Mouse (Mus musculus) myocyte (in vitro differentiated cells): ENCODE data around the gene Bco1.

ENCODE experiments used
- MAX ChIP-seq: IDR thresholded peaks from one replicate; pipeline ENCODE4 v1.6.1; 2011; ENCODE audit warnings: low read depth, mild to moderate bottlenecking, control low read depth
- MYOG ChIP-seq, 3 experiments: IDR thresholded peaks; one replicate each; pipeline ENCODE4 v1.6.1; 2011; ENCODE audit warnings: control low read depth in 2 of 3, low read depth in 2 of 3, mild to moderate bottlenecking in 2 of 3; ENCODE audit not compliant: insufficient read length in 2 of 3, control insufficient read depth in 1 of 3, insufficient read depth in 1 of 3
- POLR2A ChIP-seq: IDR thresholded peaks from one replicate; pipeline ENCODE4 v1.6.1; 2011; ENCODE audit warnings: low read depth, mild to moderate bottlenecking, control low read depth, moderate library complexity; ENCODE audit not compliant: insufficient read length
- POLR2AphosphoS2 ChIP-seq: IDR thresholded peaks from one replicate; pipeline ENCODE4 v1.6.1; 2011; ENCODE audit warnings: low read depth, control low read depth; ENCODE audit not compliant: insufficient read length
- TCF3 ChIP-seq: IDR thresholded peaks from one replicate; pipeline ENCODE4 v1.6.1; 2011; ENCODE audit warnings: low read depth, control low read depth; ENCODE audit not compliant: insufficient read length

DNA sequence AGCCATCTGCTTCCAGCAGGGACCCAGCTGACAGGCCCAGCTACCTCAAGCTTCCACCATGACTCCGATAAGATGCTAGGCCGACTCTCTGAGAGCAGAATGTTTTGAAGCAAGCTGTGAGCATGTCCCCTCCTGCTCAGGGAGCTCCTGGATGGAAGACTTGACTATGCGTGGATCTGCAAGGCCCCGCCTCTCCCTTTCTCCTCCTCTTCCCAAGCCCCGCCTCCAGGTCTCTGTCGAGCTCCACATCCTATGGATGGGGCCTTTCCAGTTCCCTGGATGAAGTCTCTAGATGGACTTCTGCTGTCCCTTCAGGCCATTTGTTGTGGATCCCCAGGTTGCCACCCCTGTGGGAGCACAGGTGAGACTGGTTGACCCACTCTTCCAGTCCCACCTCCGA, 36.6 kb upstream of the Bco1 start:
- TF ChIP-seq POLR2A: no peak
- TF ChIP-seq TCF3: no peak
- TF ChIP-seq POLR2AphosphoS2: no peak
- no peak for TF ChIP-seq MAX
- no peak for TF ChIP-seq MYOG (IDR thresholded peaks at IDR 0.05; ENCODE audit: control insufficient read depth in 1 of 3, insufficient read depth in 1 of 3, insufficient read length in 2 of 3, low read depth in 2 of 3)
